Mouse (Mus musculus) large intestine, adult 2 months (tissue): ENCODE results near the gene Nek6. TPM values are rescaled to one million over a fixed set of nuclear protein-coding genes. Genes with fewer than 3 reads are reported as not detected.

Experiments used
- DNase-seq: peaks from one replicate; pipeline ENCODE4 v3.0.0-alpha.2; 2012; ENCODE audit warnings: low read depth, low spot score
- WGBS: fragments of 180-500 bp; shearing (Covaris S2); methylation state at CpG from one replicate; pipeline ENCODE4 v1.1.7; 2018; 5-methylcytosine and 5-hydroxymethylcytosine counted together
- polyA plus RNA-seq: library from polyadenylated mRNA; depleted of rRNA; stranded (reverse); fragments of >200 nt; gene quantifications from 2 replicates; pipeline ENCODE4 v1.2.3, GENCODE M21; 2012; rRNA removed

Nek6 gene
- 48.7 and 113 TPM in 2 replicates for polyA plus RNA-seq

DNA sequence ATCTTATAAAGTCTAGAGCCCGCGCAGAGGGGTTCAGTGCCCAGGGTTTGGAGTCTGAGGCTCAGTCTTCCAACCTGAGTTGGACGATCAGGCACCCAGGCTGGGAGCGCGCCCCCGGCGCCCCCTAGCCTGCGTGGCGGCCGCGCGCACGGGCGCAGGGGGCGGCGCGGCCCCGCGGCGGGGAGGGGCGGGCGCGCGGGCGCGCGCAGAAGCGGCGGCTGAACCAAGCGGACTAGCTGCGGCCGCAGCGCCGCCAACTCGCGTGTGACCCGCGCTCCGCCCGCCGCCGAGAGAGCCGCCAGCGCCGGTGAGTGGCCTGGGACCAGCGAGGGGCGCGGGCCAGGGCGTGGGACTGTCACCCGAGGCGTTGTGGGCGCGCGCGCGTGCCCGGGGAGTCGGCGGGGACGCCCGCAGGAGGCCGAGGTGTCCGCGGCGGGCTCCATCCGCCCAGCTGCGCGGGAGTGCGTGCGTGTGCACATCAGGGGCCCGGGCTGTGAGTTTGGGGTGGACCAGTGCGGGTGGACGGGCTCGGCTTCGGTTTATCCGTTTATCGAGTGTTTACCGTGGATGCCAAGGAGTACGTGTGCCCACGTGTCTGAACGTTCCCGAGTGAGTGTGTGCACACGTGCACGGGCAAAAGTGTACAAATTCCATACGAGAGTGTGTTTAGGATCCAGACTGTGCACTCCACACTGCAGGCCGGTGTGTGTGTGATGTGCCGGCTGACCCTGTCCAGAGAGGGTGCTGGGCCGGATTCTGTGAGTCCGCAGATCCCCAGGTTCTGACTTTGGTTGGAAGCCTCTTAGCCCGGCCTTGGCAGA lies at the start of gene Nek6:
Nek6 (plus strand) TSS at position 157 of the 821 bp plus-strand sequence.
- under 1% methylated on average over 87 of the region's 90 CpGs for WGBS
- no peak for DNase-seq

DNA sequence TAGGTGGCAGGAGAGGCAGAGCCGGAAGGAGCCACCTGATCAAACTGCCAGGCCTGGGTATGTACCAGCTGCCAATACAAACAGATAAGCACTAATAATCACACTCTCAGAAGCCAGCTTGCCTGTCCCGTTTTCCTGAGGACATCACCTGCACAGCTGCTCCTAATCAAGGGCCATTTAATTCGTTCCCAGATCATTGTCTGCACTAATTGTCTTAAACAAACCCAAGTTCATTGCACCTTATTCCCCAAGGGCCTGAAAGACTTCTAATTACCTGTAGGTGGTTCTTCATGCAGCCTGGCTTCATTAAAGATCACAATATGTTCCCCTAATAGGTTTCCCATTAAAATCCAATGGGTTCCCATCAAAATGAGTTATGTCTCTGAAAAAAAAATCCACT lies 49.1 kb upstream of the Nek6 start:
- 34% methylated on average over 3 of the region's 3 CpGs for WGBS
- no peak for DNase-seq

DNA sequence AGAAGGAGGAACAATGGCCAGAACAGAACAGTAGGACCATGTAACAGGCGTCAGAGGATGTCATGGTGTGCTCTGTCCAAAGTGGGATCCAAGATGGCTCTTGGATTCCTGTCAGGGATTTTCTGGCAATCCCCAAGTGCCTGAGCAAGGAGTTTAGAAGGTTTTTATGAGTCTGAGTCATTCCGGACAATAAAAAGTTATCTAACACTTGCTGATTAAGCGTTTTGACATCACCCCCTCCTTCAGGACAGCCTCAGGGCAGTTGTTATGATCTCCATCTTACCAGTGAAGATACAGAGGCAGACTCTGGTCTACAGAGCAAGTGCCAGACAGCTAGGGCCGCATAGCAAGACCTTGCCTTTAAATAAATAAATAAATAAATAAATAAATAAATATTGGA lies 42.6 kb upstream of the Nek6 start:
- peak; percentile 64 for DNase-seq
- WGBS = 24% methylated on average over 4 of the region's 4 CpGs

GRCm38 (mm10) chr2:38471745-38472144 lies 39.7 kb upstream of the Nek6 start:
- no peak for DNase-seq
- WGBS = 79% methylated on average over 5 of the region's 5 CpGs

GRCm38 (mm10) chr2:38472829-38473228 lies 38.6 kb upstream of the Nek6 start:
- DNase-seq = no peak

- no peak for DNase-seq
- WGBS = 90% methylated on average over 9 of the region's 9 CpGs
Measured at GRCm38 (mm10) chr2:38476871-38477496, 34.5 kb upstream of the Nek6 start.

- DNase-seq = no peak
- WGBS = 83% methylated on average over 9 of the region's 9 CpGs
Measured at GRCm38 (mm10) chr2:38477497-38477873, 34.0 kb upstream of the Nek6 start.

GRCm38 (mm10) chr2:38478683-38479082 lies 32.8 kb upstream of the Nek6 start:
- WGBS = 87% methylated on average over 4 of the region's 4 CpGs
- DNase-seq = no peak

DNA sequence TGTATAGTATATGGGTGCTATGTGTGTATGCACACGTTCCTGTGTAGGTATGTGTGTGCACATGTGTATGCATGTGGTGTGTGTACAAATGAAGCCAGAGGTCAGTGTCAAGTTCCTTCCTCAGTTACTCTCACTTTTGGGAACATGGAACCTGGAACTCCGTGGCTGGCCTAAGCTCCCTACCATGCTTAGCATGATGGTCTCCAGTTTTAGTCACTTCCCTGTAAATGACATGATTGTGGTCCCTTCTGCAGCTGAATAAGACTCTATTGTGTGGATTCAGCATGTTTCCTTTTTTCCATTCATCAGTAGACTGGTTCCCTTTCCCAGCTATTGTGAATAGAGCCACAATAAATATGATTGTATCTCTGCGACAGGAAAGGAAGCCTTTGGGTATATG lies 31.9 kb upstream of the Nek6 start:
- 82% methylated on average over 3 of the region's 3 CpGs for WGBS
- no peak for DNase-seq

GRCm38 (mm10) chr2:38481166-38481778 lies 30.2 kb upstream of the Nek6 start:
- no peak for DNase-seq
- WGBS = 67% methylated on average over 6 of the region's 6 CpGs

- no peak for DNase-seq
- WGBS = 95% methylated on average over 3 of the region's 3 CpGs
Measured at GRCm38 (mm10) chr2:38482122-38482521, 29.3 kb upstream of the Nek6 start.

- 82% methylated on average over 7 of the region's 7 CpGs for WGBS
- DNase-seq = no peak
Measured at GRCm38 (mm10) chr2:38483058-38483704, 28.3 kb upstream of the Nek6 start.

GRCm38 (mm10) chr2:38484556-38484955 lies 26.9 kb upstream of the Nek6 start:
- DNase-seq = no peak
- WGBS = 77% methylated on average over 11 of the region's 11 CpGs

GRCm38 (mm10) chr2:38485409-38485808 lies 26.0 kb upstream of the Nek6 start:
- WGBS = 31% methylated on average over 3 of the region's 3 CpGs
- DNase-seq = no peak

DNA sequence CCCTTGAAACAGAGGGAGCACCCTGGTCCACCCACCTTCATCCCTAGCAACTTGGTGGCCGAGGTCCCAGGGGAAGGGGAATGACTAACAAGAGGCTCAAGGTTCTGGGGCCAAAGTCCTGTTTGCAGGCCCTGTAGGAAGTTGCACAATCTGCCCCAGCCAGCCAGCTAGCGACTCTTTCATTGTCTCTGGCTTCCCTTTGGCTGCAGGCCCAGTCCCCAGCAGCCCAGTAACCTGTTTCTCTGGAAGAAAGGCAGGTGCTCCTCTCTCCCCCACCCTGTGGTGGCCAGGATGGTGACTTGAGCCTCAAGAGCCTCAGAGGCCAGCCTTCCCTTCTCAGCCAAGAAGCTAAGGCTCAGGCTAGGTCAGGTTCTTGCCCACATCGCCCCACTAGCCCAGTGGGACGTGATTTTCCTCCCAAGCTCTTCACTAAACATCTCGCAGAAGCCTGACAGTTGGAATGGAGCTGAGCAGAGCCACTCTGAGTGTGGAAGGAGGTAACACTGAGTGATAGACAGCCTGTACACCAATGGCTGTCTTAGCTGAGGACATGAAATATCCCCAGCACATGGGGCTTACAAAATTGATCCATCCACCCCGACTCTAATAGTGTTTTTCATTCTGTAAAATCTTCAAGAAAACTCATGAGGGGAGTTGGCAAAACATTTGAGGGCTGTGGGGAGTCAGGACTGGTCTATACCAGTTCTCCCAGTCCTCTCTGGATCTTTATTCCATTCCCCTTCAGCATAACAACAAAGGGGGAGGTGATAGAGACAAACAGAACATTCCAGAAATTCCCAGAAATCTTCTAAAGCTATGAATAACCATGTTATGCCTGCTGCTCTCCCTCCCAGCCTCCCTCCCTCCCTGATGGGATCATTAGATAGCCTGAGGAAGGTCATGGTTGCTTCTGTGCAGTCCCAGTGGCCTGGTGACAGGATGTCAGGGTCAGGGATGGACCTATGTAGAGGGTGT lies 25.2 kb upstream of the Nek6 start:
- 15% methylated on average over 6 of the region's 6 CpGs for WGBS
- DNase-seq = peak; percentile 92

- DNase-seq = no peak
Measured at GRCm38 (mm10) chr2:38497594-38497993, 13.8 kb upstream of the Nek6 start.

DNA sequence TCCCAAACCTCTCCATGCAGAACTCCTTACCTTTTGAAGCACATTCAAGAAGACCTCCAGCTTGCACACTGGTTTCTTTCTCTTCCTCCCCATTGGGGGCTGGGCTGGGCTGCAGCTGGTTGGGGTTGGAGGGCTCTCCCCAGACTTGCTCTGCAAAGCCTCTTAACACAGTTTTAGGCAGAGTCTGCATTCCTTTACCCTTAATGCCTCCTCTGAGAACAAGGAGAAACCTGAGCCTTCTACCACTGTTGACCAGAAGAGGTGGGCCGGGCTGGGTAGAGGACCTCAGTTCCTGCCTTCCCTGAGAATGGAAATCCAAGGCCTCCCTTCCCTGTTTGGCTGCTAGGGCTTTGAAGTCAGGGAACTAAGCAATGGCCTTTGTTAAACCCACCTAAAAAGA lies 9.8 kb upstream of the Nek6 start:
- DNase-seq = no peak
- 69% methylated on average over 1 of the region's 1 CpGs for WGBS

GRCm38 (mm10) chr2:38502123-38502522 lies 9.3 kb upstream of the Nek6 start:
- no peak for DNase-seq
- 44% methylated on average over 6 of the region's 6 CpGs for WGBS

GRCm38 (mm10) chr2:38502747-38503146 lies 8.7 kb upstream of the Nek6 start:
- no peak for DNase-seq
- 95% methylated on average over 3 of the region's 3 CpGs for WGBS
